Mouse (Mus musculus) forebrain, embryonic 16.5 days (tissue): ENCODE data around the gene Vti1a. TPM values are rescaled to one million over a fixed set of nuclear protein-coding genes. Genes with fewer than 3 reads are reported as not detected.

Experiments used
- ATAC-seq: fragments of 200-750 bp; cut with Nextera tagmentation; 2 replicates; pipeline ENCODE4 v1.8.0; 2017; ENCODE audit warnings: mild to moderate bottlenecking, moderate library complexity
- H3K27ac ChIP-seq: fragments of 300-500 bp; sonication (generic); 2 replicates; pipeline ENCODE4 v1.5.1; 2014; ENCODE audit warnings: low read length, control low read depth
- H3K27me3 ChIP-seq: fragments of 300-500 bp; sonication (generic); replicated peaks from 2 replicates; pipeline ENCODE4 v1.6.1; 2014; ENCODE audit warnings: low read length; ENCODE audit not compliant: control insufficient read depth, insufficient read depth
- H3K36me3 ChIP-seq: fragments of 300-500 bp; sonication (generic); 2 replicates; pipeline ENCODE4 v1.6.1; 2014; ENCODE audit not compliant: control insufficient read depth, insufficient read depth
- H3K4me1 ChIP-seq: fragments of 300-500 bp; sonication (generic); replicated peaks from 2 replicates; pipeline ENCODE4 v1.6.1; 2014; ENCODE audit warnings: low read length; ENCODE audit not compliant: control insufficient read depth, insufficient read depth
- H3K4me2 ChIP-seq: fragments of 300-500 bp; sonication (generic); 2 replicates; pipeline ENCODE4 v1.6.1; 2014; ENCODE audit warnings: mild to moderate bottlenecking, low read length, control low read depth
- H3K4me3 ChIP-seq: fragments of 300-500 bp; sonication (generic); replicated peaks from 2 replicates; pipeline ENCODE4 v1.5.1; 2014; ENCODE audit warnings: mild to moderate bottlenecking, low read length, control low read depth
- H3K9ac ChIP-seq: fragments of 300-500 bp; sonication (generic); replicated peaks from 2 replicates; pipeline ENCODE4 v1.6.1; 2014; ENCODE audit warnings: low read depth, low read length, control low read depth
- H3K9me3 ChIP-seq: fragments of 300-500 bp; sonication (generic); 2 replicates; pipeline ENCODE4 v1.6.1; 2016; ENCODE audit warnings: low read length; ENCODE audit not compliant: control insufficient read depth
- WGBS: fragments of 180-500 bp; shearing (Covaris S2); extraction: QIAGEN DNeasy Blood & Tissue Kit; methylation state at CpG from one replicate; pipeline ENCODE4 v1.1.7; 2014; 5-methylcytosine and 5-hydroxymethylcytosine counted together
- polyA plus RNA-seq: library from polyadenylated mRNA; unstranded; fragments of >200 nt; fragmentation: Nextera tagmentation; extraction: Ambion mirVana; gene quantifications from 2 replicates; pipeline ENCODE4 v1.2.1, GENCODE M21; 2015

Gene Vti1a
- polyA plus RNA-seq, 1 experiment from 2014 or later: 34.4 TPM

DNA sequence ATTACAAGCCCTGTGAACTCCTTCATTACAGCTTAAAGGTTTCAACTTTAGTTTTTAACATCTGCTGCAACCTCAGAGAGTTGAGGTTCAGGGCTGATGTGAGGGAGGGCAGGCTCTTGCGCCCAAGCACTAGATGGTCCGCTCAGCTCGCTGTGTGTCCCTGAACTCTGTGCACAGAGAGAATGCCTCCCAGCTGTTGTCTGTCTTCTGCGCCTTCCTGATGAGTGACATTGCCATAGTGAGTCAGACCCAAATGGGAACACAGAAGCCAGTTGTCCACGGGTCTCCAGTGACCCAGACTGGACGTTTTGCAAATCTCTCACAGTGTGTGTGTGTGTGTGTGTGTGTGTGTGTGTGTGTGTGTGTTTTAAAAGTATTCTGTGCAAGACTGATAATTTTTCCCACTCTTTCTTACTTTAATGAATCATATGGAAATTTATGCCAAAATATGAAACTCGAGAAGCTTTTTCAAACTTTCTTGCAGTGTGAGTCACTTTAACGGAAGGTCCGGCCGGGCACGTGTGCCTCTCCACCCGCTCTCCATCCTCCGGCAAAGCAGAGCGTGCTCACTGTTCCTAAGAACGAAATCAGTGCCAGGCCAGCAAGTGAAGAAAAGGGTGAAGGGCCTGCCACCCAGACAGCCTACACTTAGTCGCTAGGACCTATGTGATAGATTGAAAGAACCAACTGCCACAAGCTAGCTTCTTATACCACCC is 277.8 kb downstream of the Vti1a start:
- Histone ChIP-seq H3K27me3 (peaks cover 4% of the 10 kb centered on the region; the same call in 1 of the 2 replicates), H3K9ac (no peak overlapping the region), H3K36me3 (no peaks in the 10 kb centered on the region), H3K4me3 (no peak overlapping the region), H3K4me1 (peaks cover 33% of the 10 kb centered on the region), H3K9me3 (no peaks in the 10 kb centered on the region), H3K4me2 (peak overlapping the region; percentile 38), H3K27ac (no peak overlapping the region)
- 0 out of 2 replicates have a peak, but pooled peaks have one; percentile 5 for ATAC-seq
- 80% methylated on average over 16 of the region's 16 CpGs for WGBS

- H3K9me3 ChIP-seq: no peaks in the 10 kb centered on the region
- peaks cover 4% of the 10 kb centered on the region; the same call in 1 of the 2 replicates for H3K27me3 ChIP-seq
- H3K27ac ChIP-seq: no peak overlapping the region
- no peak overlapping the region for H3K9ac ChIP-seq
- no peak overlapping the region for H3K4me3 ChIP-seq
- H3K4me1 ChIP-seq: peaks cover 29% of the 10 kb centered on the region
- H3K4me2 ChIP-seq: no peak overlapping the region
- 97% methylated on average over 3 of the region's 3 CpGs for WGBS
- ATAC-seq: no peak
- H3K36me3 ChIP-seq: no peaks in the 10 kb centered on the region
Measured at GRCm38 (mm10) chr19:55594451-55594850, 278.4 kb downstream of the Vti1a start.

- Histone ChIP-seq H3K27me3 (peaks cover 4% of the 10 kb centered on the region; the same call in 1 of the 2 replicates), H3K4me2 (no peak overlapping the region), H3K9me3 (no peaks in the 10 kb centered on the region), H3K36me3 (no peaks in the 10 kb centered on the region), H3K27ac (no peak overlapping the region), H3K4me3 (no peak overlapping the region), H3K4me1 (peaks cover 29% of the 10 kb centered on the region), H3K9ac (no peak overlapping the region)
- no peak for ATAC-seq
- WGBS: 68% methylated on average over 9 of the region's 9 CpGs
Measured at GRCm38 (mm10) chr19:55595945-55596649, 280.0 kb downstream of the Vti1a start.

- H3K4me1 ChIP-seq: peaks cover 29% of the 10 kb centered on the region
- H3K27ac ChIP-seq: no peak overlapping the region
- peaks cover 4% of the 10 kb centered on the region; the same call in 1 of the 2 replicates for H3K27me3 ChIP-seq
- WGBS: 39% methylated on average over 6 of the region's 6 CpGs
- H3K4me2 ChIP-seq: no peak overlapping the region
- no peak overlapping the region for H3K9ac ChIP-seq
- no peak overlapping the region for H3K4me3 ChIP-seq
- H3K36me3 ChIP-seq: no peaks in the 10 kb centered on the region
- no peaks in the 10 kb centered on the region for H3K9me3 ChIP-seq
- ATAC-seq: no peak
Measured at GRCm38 (mm10) chr19:55596804-55597203, 280.7 kb downstream of the Vti1a start.

DNA sequence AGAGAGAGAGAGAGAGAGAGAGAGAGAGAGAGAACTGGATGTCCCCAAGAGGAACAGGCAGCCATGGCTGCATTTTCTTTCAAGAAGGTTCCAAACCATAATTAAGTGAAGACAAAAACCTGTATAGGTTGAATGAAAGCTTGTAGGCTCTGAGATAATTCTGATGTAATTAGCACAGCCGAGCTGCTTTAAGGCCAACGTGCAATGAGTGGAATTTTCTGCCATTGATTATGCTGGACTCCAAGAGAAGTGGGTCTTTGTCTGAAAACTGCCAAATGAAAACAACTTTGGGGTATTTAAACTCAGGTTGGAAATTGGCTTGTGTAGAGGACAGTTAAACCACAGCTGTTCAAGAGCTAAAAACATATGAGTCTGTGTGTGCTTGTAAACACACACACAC is 281.2 kb downstream of the Vti1a start:
- no peak overlapping the region for H3K4me3 ChIP-seq
- WGBS: 3% methylated on average over 2 of the region's 2 CpGs
- peaks cover 29% of the 10 kb centered on the region for H3K4me1 ChIP-seq
- H3K4me2 ChIP-seq: no peak overlapping the region
- H3K36me3 ChIP-seq: no peaks in the 10 kb centered on the region
- H3K9me3 ChIP-seq: no peaks in the 10 kb centered on the region
- ATAC-seq: no peak
- no peak overlapping the region for H3K9ac ChIP-seq
- H3K27ac ChIP-seq: no peak overlapping the region
- peaks cover 4% of the 10 kb centered on the region; the same call in 1 of the 2 replicates for H3K27me3 ChIP-seq

- Histone ChIP-seq H3K36me3 (no peaks in the 10 kb centered on the region), H3K4me1 (peaks cover 27% of the 10 kb centered on the region), H3K4me3 (no peak overlapping the region), H3K4me2 (no peak overlapping the region), H3K27me3 (peaks cover 4% of the 10 kb centered on the region; the same call in 1 of the 2 replicates), H3K27ac (no peak overlapping the region), H3K9me3 (no peaks in the 10 kb centered on the region), H3K9ac (no peak overlapping the region)
- 32% methylated on average over 12 of the region's 12 CpGs for WGBS
- no peak for ATAC-seq
Measured at GRCm38 (mm10) chr19:55597951-55598350, 281.9 kb downstream of the Vti1a start.

GRCm38 (mm10) chr19:55599124-55599523 is 283.0 kb downstream of the Vti1a start:
- no peaks in the 10 kb centered on the region for H3K36me3 ChIP-seq
- no peak overlapping the region for H3K4me3 ChIP-seq
- no peak for ATAC-seq
- WGBS: 45% methylated on average over 6 of the region's 6 CpGs
- H3K4me1 ChIP-seq: peaks cover 18% of the 10 kb centered on the region
- no peaks in the 10 kb centered on the region for H3K9me3 ChIP-seq
- 0 out of 2 replicates have a peak, but pooled peaks cover 4% of the 10 kb centered on the region for H3K27me3 ChIP-seq
- no peak overlapping the region for H3K9ac ChIP-seq
- no peak overlapping the region for H3K4me2 ChIP-seq
- H3K27ac ChIP-seq: no peak overlapping the region

DNA sequence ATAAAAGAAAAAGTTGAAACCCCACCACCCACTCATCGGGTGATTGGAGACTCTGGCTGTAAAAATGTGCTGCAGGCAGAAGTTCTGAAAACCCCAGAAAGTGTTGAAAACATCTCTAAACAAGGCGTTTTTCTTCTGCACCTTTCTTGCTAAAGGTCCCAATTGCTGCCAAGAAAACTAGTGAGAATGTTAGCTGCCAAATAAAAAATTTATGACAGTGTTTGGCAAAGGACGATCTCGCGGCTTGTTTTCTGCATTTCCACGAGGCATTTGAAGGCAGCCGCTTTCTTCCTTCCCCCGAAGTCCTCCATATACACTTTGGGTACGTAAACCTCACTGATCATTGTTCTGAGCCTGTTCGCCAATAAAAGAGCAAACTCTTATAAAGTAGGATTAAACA is 291.6 kb downstream of the Vti1a start:
- no peaks in the 10 kb centered on the region for H3K27me3 ChIP-seq
- H3K27ac ChIP-seq: no peak overlapping the region
- H3K9me3 ChIP-seq: no peaks in the 10 kb centered on the region
- no peak overlapping the region for H3K4me2 ChIP-seq
- 69% methylated on average over 10 of the region's 10 CpGs for WGBS
- no peaks in the 10 kb centered on the region for H3K4me1 ChIP-seq
- no peak overlapping the region for H3K9ac ChIP-seq
- H3K4me3 ChIP-seq: no peak overlapping the region
- no peak for ATAC-seq
- H3K36me3 ChIP-seq: no peaks in the 10 kb centered on the region

DNA sequence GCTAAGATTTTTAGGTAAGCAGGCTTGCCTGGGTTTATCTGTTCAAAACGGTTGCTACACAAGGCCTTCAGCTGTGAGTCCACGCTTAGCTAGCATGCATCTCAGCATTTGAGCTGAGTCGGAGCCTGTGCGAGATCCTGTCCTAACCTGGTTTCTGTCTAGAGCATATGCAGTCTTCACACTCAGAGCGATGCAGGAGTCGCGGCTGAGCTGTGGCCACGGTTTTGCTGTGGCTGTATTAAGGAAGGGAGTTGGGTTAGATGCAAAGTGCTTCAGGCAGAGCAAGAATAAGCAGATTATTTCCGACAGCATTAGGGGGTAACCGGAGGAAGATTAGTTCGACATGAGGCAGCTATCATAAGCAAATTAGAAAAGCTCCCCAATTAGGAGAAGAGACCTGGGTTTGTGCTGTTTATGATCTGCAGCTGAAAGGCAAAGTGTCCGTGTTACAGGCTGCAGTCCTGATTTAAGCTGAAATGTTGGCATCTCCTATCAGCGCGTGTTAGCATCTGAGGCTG is 292.8 kb downstream of the Vti1a start:
- H3K27ac ChIP-seq: no peak overlapping the region
- no peaks in the 10 kb centered on the region for H3K4me1 ChIP-seq
- no peaks in the 10 kb centered on the region for H3K27me3 ChIP-seq
- no peak overlapping the region for H3K4me2 ChIP-seq
- no peak for ATAC-seq
- H3K36me3 ChIP-seq: no peaks in the 10 kb centered on the region
- no peak overlapping the region for H3K9ac ChIP-seq
- WGBS: 74% methylated on average over 14 of the region's 14 CpGs
- H3K4me3 ChIP-seq: no peak overlapping the region
- no peaks in the 10 kb centered on the region for H3K9me3 ChIP-seq
